In the genomic region with DNA sequence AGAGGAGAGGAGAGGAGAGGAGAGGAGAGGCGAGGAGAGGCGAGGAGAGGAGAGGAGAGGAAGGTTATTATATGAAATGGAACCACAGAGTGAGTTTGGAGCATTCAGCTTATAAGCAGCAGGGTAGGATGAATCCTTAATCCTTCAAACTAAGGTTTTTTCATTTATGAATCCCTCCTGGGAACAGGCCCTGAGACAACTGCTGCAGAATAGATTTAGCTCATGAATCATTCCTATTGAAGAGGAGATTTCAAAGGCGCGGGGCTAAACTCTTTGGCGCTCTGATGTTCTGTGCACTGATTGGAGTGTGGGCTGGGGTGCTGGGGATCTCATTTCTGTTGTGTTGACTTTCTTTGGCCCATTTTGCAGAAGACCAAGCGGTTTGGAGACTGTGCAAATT, we compare ENCODE assay signal across 28 mouse cellular contexts.
DNase-seq lines count a peak whose midpoint lies in the region; ATAC-seq lines count a peak whose summit lies in the region.
"Had no signal": no experiment of that assay in that cellular context is flagged by ENCODE, and none has a peak within 500 bp of the region (broad histone marks: within the 10 kb centered on the region; RNA-seq: fewer than 3 reads in every experiment).

No protein-coding gene starts in this region.

- peak overlapping the region; percentile 63 for H3K27ac ChIP-seq in midbrain, embryonic 12.5 days (replicated peaks)
- H3K27ac ChIP-seq in midbrain, embryonic 10.5 days (replicated peaks), result no peak overlapping the region; the same call in 1 of the 2 replicates
- H3K27ac ChIP-seq in midbrain, embryonic 13.5 days, result peak overlapping the region; percentile 60
- 0 out of 2 replicates have a peak overlapping the region, but pooled peaks have one; percentile 12 for H3K27ac ChIP-seq in midbrain, embryonic 16.5 days (ENCODE audit: low read length)
- H3K27ac ChIP-seq: embryonic facial prominence, embryonic 10.5 days; embryonic facial prominence, embryonic 15.5 days; hindbrain, embryonic 14.5 days; liver, embryonic 15.5 days; neural tube, embryonic 15.5 days had no signal

- DNase-seq in heart, adult 11 months, result peak; percentile 33
- no peak for DNase-seq in heart, postnatal 14 days
- DNase-seq in midbrain, embryonic 10.5 days (ENCODE audit: low spot score), result no peak
- no peak for DNase-seq in cerebellum, postnatal 25 days
- DNase-seq: adrenal gland, postnatal 25 days; B cell, adult 2 months; cerebellum, adult 2 months; cerebellum, postnatal 14 days; gastrocnemius, postnatal 25 days; heart, adult 18-20 months; heart, postnatal 4 days; kidney, adult 9 months; kidney, postnatal 10 days; liver; lung, embryonic 14.5 days; lung, postnatal 14 days; retina, postnatal 1 day; thymus, postnatal 4 days had no signal

- no peak overlapping the region for H3K4me3 ChIP-seq in midbrain, embryonic 12.5 days
- H3K4me3 ChIP-seq in midbrain, embryonic 10.5 days, result no peak overlapping the region
- no peak overlapping the region for H3K4me3 ChIP-seq in midbrain, embryonic 13.5 days (replicated peaks)
- H3K4me3 ChIP-seq in midbrain, embryonic 16.5 days (ENCODE audit: low read depth, low read length), result no peak overlapping the region
- H3K4me3 ChIP-seq: embryonic facial prominence, embryonic 10.5 days; embryonic facial prominence, embryonic 15.5 days; liver, embryonic 15.5 days; neural tube, embryonic 15.5 days had no signal

- no peaks in the 10 kb centered on the region for H3K9me3 ChIP-seq in midbrain, embryonic 12.5 days
- no peaks in the 10 kb centered on the region for H3K9me3 ChIP-seq in midbrain, embryonic 10.5 days (replicated peaks)
- H3K9me3 ChIP-seq in midbrain, embryonic 13.5 days, result no peaks in the 10 kb centered on the region
- H3K9me3 ChIP-seq in midbrain, embryonic 16.5 days (replicated peaks; ENCODE audit: control insufficient read depth, low read length, poor library complexity, severe bottlenecking), result no peaks in the 10 kb centered on the region
- H3K9me3 ChIP-seq: embryonic facial prominence, embryonic 10.5 days; embryonic facial prominence, embryonic 15.5 days; liver, embryonic 15.5 days; neural tube, embryonic 15.5 days had no signal

- intact Hi-C loops in heart, postnatal 14 days (cut with DNase I), result no loop called here

- H3K9ac ChIP-seq in midbrain, embryonic 12.5 days (replicated peaks), result no peak overlapping the region
- H3K9ac ChIP-seq in midbrain, embryonic 13.5 days (replicated peaks), result no peak overlapping the region
- H3K9ac ChIP-seq in midbrain, embryonic 16.5 days (ENCODE audit: low read depth, low read length), result no peak overlapping the region
- H3K9ac ChIP-seq: embryonic facial prominence, embryonic 15.5 days; hindbrain, embryonic 14.5 days; liver, embryonic 15.5 days; lung, embryonic 14.5 days; neural tube, embryonic 15.5 days had no signal

- H3K36me3 ChIP-seq in midbrain, embryonic 12.5 days, result peaks cover 9% of the 10 kb centered on the region; the same call in 1 of the 2 replicates
- peaks cover 38% of the 10 kb centered on the region for H3K36me3 ChIP-seq in midbrain, embryonic 10.5 days
- peaks cover 18% of the 10 kb centered on the region for H3K36me3 ChIP-seq in midbrain, embryonic 13.5 days
- 0 out of 2 replicates have a peak, but pooled peaks cover 2% of the 10 kb centered on the region for H3K36me3 ChIP-seq in midbrain, embryonic 16.5 days (ENCODE audit: control insufficient read depth, insufficient read depth, low read length)
- H3K36me3 ChIP-seq: embryonic facial prominence, embryonic 15.5 days; liver, embryonic 15.5 days; neural tube, embryonic 15.5 days had no signal

- H3K4me2 ChIP-seq in midbrain, embryonic 12.5 days (replicated peaks), result no peak overlapping the region
- H3K4me2 ChIP-seq in midbrain, embryonic 13.5 days (replicated peaks), result no peak overlapping the region
- no peak overlapping the region for H3K4me2 ChIP-seq in midbrain, embryonic 16.5 days (ENCODE audit: low read length)
- H3K4me2 ChIP-seq: embryonic facial prominence, embryonic 15.5 days; heart, embryonic 11.5 days; hindbrain, embryonic 14.5 days; liver, embryonic 15.5 days; lung, embryonic 14.5 days; neural tube, embryonic 15.5 days had no signal

- H3K4me1 ChIP-seq in midbrain, embryonic 12.5 days, result peaks cover 43% of the 10 kb centered on the region
- peaks cover 41% of the 10 kb centered on the region for H3K4me1 ChIP-seq in midbrain, embryonic 10.5 days
- peaks cover 57% of the 10 kb centered on the region for H3K4me1 ChIP-seq in midbrain, embryonic 13.5 days (replicated peaks)
- H3K4me1 ChIP-seq in midbrain, embryonic 16.5 days (ENCODE audit: control insufficient read depth, insufficient read depth, low read length), result peaks cover 46% of the 10 kb centered on the region
- H3K4me1 ChIP-seq: liver, embryonic 15.5 days had no signal

- WGBS in midbrain, embryonic 12.5 days, result 56% methylated on average over 6 of the region's 6 CpGs
- 70% methylated on average over 6 of the region's 6 CpGs for WGBS in midbrain, embryonic 10.5 days
- WGBS in midbrain, embryonic 13.5 days, result 40% methylated on average over 5 of the region's 6 CpGs
- 24% methylated on average over 6 of the region's 6 CpGs for WGBS in midbrain, embryonic 16.5 days

- H3K27me3 ChIP-seq in midbrain, embryonic 12.5 days, result no peaks in the 10 kb centered on the region
- H3K27me3 ChIP-seq in midbrain, embryonic 10.5 days (ENCODE audit: low read depth, poor library complexity, severe bottlenecking), result no peaks in the 10 kb centered on the region
- H3K27me3 ChIP-seq in midbrain, embryonic 13.5 days, result no peaks in the 10 kb centered on the region
- H3K27me3 ChIP-seq in midbrain, embryonic 16.5 days (ENCODE audit: control insufficient read depth, insufficient read depth, low read depth, low read length), result no peaks in the 10 kb centered on the region
- H3K27me3 ChIP-seq: embryonic facial prominence, embryonic 15.5 days; liver, embryonic 15.5 days; neural tube, embryonic 15.5 days had no signal

- ATAC-seq in midbrain, embryonic 12.5 days (ENCODE audit: low FRiP score, low read depth), result peak; percentile 31; the same call in 1 of the 2 replicates
- ATAC-seq in midbrain, embryonic 13.5 days, result peak; percentile 25; the same call in 1 of the 2 replicates
- ATAC-seq in midbrain, embryonic 16.5 days, result peak; percentile 44
- ATAC-seq: intestine, postnatal 0 days had no signal
